Mouse (Mus musculus): ENCODE measurements around the gene Fxyd2.

The Fxyd2 gene

GRCm38 (mm10) chr9:45429951-45430697 is 30.7 kb downstream of the Fxyd2 start:
- DNase-seq: peak; percentile 75

GRCm38 (mm10) chr9:45430698-45430959 is 31.2 kb downstream of the Fxyd2 start:
- peak; percentile 43 for DNase-seq

- peak; percentile 33 for DNase-seq
These were observed 31.7 kb downstream of the Fxyd2 start for GRCm38 (mm10) chr9:45431150-45431549.

- DNase-seq: peak; percentile 47
These were observed 33.2 kb downstream of the Fxyd2 start for GRCm38 (mm10) chr9:45432639-45433038.

- DNase-seq: no peak
These were observed 33.6 kb downstream of the Fxyd2 start for GRCm38 (mm10) chr9:45433119-45433518.

- peak; percentile 49 for DNase-seq
These were observed 34.7 kb downstream of the Fxyd2 start for GRCm38 (mm10) chr9:45434171-45434570.

- no peak for DNase-seq
These were observed 39.6 kb downstream of the Fxyd2 start for GRCm38 (mm10) chr9:45439025-45439424.

GRCm38 (mm10) chr9:45440083-45440784 is 40.8 kb downstream of the Fxyd2 start:
- no peak for DNase-seq

GRCm38 (mm10) chr9:45444251-45444798 is 44.9 kb downstream of the Fxyd2 start:
- no peak for DNase-seq

GRCm38 (mm10) chr9:45449658-45450057 is 50.2 kb downstream of the Fxyd2 start:
- no peak for DNase-seq

GRCm38 (mm10) chr9:45451346-45451745 is 51.9 kb downstream of the Fxyd2 start:
- no peak for DNase-seq

- no peak for DNase-seq
These were observed 54.6 kb downstream of the Fxyd2 start for GRCm38 (mm10) chr9:45454032-45454431.

GRCm38 (mm10) chr9:45454889-45455610 is 55.6 kb downstream of the Fxyd2 start:
- no peak for DNase-seq

- DNase-seq: no peak
These were observed 57.7 kb downstream of the Fxyd2 start for GRCm38 (mm10) chr9:45457200-45457599.

GRCm38 (mm10) chr9:45458363-45458762 is 58.9 kb downstream of the Fxyd2 start:
- no peak for DNase-seq
